Mouse (Mus musculus): ENCODE measurements around the gene Higd1b. TPM values are rescaled to one million over a fixed set of nuclear protein-coding genes. Genes with fewer than 3 reads are reported as not detected.

The Higd1b gene
- polyA plus RNA-seq, 1 experiment from 2014 or later: not detected

GRCm38 (mm10) chr11:102884616-102885219 is 49.1 kb downstream of the Higd1b start, which contains the start of gene Fam187a:
Gene Fam187a (plus strand): TSS chr11:102885169.
- Histone ChIP-seq H3K36me3 (ENCODE audit: control insufficient read depth, insufficient read depth, low read length) (no peaks in the 10 kb centered on the region), H3K9me3 (ENCODE audit: control insufficient read depth, low read length) (no peaks in the 10 kb centered on the region), H3K9ac (ENCODE audit: low read depth, low read length) (no peak within 1 kb of the TSS), H3K27me3 (ENCODE audit: control insufficient read depth, insufficient read depth, low read length) (no peaks in the 10 kb centered on the region), H3K27ac (ENCODE audit: low read depth, low read length) (no peak within 1 kb of the TSS), H3K4me1 (ENCODE audit: control insufficient read depth, insufficient read depth, low read length) (peaks cover 7% of the 10 kb centered on the region; the same call in 1 of the 2 replicates), H3K4me2 (replicated peaks; ENCODE audit: low read depth, low read length) (no peak within 1 kb of the TSS), H3K4me3 (ENCODE audit: low read length) (no peak within 1 kb of the TSS)
- WGBS: 56% methylated on average over 10 of the region's 10 CpGs
- ATAC-seq (ENCODE audit: low FRiP score, low TSS enrichment): no peak

- no peaks in the 10 kb centered on the region for H3K27me3 ChIP-seq (ENCODE audit: control insufficient read depth, insufficient read depth, low read length)
- H3K27ac ChIP-seq (ENCODE audit: low read depth, low read length): no peak overlapping the region
- H3K9me3 ChIP-seq (ENCODE audit: control insufficient read depth, low read length): no peaks in the 10 kb centered on the region
- no peaks in the 10 kb centered on the region for H3K4me1 ChIP-seq (ENCODE audit: control insufficient read depth, insufficient read depth, low read length)
- no peak overlapping the region for H3K9ac ChIP-seq (ENCODE audit: low read depth, low read length)
- ATAC-seq (ENCODE audit: low FRiP score, low TSS enrichment): no peak
- H3K4me2 ChIP-seq (replicated peaks; ENCODE audit: low read depth, low read length): no peak overlapping the region
- H3K4me3 ChIP-seq (ENCODE audit: low read length): no peak overlapping the region
- WGBS: 75% methylated on average over 5 of the region's 5 CpGs
- no peaks in the 10 kb centered on the region for H3K36me3 ChIP-seq (ENCODE audit: control insufficient read depth, insufficient read depth, low read length)
These were observed 51.8 kb downstream of the Higd1b start for GRCm38 (mm10) chr11:102887433-102887832.

Other genes starting within 250 kb of the Higd1b start
- 41.7 and 49.7 TPM in 2 replicates for gene Fzd2, start 231.5 kb upstream of the Higd1b start, polyA plus RNA-seq (2014; fragmentation: Nextera tagmentation; extraction: Ambion mirVana)
- gene Meioc, start 172.1 kb upstream of the Higd1b start, polyA plus RNA-seq (2014; fragmentation: Nextera tagmentation; extraction: Ambion mirVana): 0.40 and 1.4 TPM in 2 replicates
- 52.7 and 55.4 TPM in 2 replicates for gene Ccdc43, start 138.1 kb upstream of the Higd1b start, polyA plus RNA-seq (2014; fragmentation: Nextera tagmentation; extraction: Ambion mirVana)
- gene Adam11, start 74.4 kb upstream of the Higd1b start, polyA plus RNA-seq (2014; fragmentation: Nextera tagmentation; extraction: Ambion mirVana): 3.5 and 7.8 TPM in 2 replicates
- gene Gjc1, start 16.1 kb upstream of the Higd1b start, polyA plus RNA-seq (2014; fragmentation: Nextera tagmentation; extraction: Ambion mirVana): 63.0 and 69.6 TPM in 2 replicates
- 159 and 250 TPM in 2 replicates for gene Eftud2, start 45.1 kb downstream of the Higd1b start, polyA plus RNA-seq (2014; fragmentation: Nextera tagmentation; extraction: Ambion mirVana)
- gene Ccdc103, start 45.4 kb downstream of the Higd1b start, polyA plus RNA-seq (2014; fragmentation: Nextera tagmentation; extraction: Ambion mirVana): 1.1 and 1.8 TPM in 2 replicates
- gene Fam187a, start 49.3 kb downstream of the Higd1b start, polyA plus RNA-seq (2014; fragmentation: Nextera tagmentation; extraction: Ambion mirVana): not detected in 2 replicates
- gene Gfap, start 65.1 kb downstream of the Higd1b start, polyA plus RNA-seq (2014; fragmentation: Nextera tagmentation; extraction: Ambion mirVana): 0.29 and 0.31 TPM in 2 replicates
- gene Kif18b, start 89.3 kb downstream of the Higd1b start, polyA plus RNA-seq (2014; fragmentation: Nextera tagmentation; extraction: Ambion mirVana): 8.3 and 13.0 TPM in 2 replicates
- gene C1ql1, start 110.8 kb downstream of the Higd1b start, polyA plus RNA-seq (2014; fragmentation: Nextera tagmentation; extraction: Ambion mirVana): 6.7 and 8.3 TPM in 2 replicates
- 54.7 and 63.6 TPM in 2 replicates for gene Nmt1, start 192.3 kb downstream of the Higd1b start, polyA plus RNA-seq (2014; fragmentation: Nextera tagmentation; extraction: Ambion mirVana)
- gene Dcakd, start 192.5 kb downstream of the Higd1b start, polyA plus RNA-seq (2014; fragmentation: Nextera tagmentation; extraction: Ambion mirVana): 225 and 229 TPM in 2 replicates

All from kidney, embryonic 14.5 days (tissue).